Mouse (Mus musculus): ENCODE measurements around the gene Gm2174. TPM values are rescaled to one million over a fixed set of nuclear protein-coding genes. Genes with fewer than 3 reads are reported as not detected.

Gene Gm2174
- 1.6 and 2.4 TPM in 2 replicates for polyA plus RNA-seq (2014; fragmentation: Nextera tagmentation; extraction: Ambion mirVana)

GRCm38 (mm10) chrX:56447524-56448015 lies at the start of gene Gm2174:
TSS of gene Gm2174 (plus strand) at chrX:56447965.
- Histone ChIP-seq H3K27ac (ENCODE audit: low read depth, low read length) (no peak within 1 kb of the TSS), H3K36me3 (ENCODE audit: control insufficient read depth, insufficient read depth, low read length) (no peaks in the 10 kb centered on the region), H3K9ac (ENCODE audit: low read depth, low read length) (no peak within 1 kb of the TSS), H3K9me3 (ENCODE audit: control insufficient read depth, low read length) (no peaks in the 10 kb centered on the region), H3K4me2 (replicated peaks; ENCODE audit: low read depth, low read length) (no peak within 1 kb of the TSS), H3K4me1 (replicated peaks; ENCODE audit: control insufficient read depth, insufficient read depth, low read length) (no peaks in the 10 kb centered on the region), H3K4me3 (ENCODE audit: low read depth, low read length) (no peak within 1 kb of the TSS), H3K27me3 (ENCODE audit: control insufficient read depth, insufficient read depth, low read length) (no peaks in the 10 kb centered on the region)
- 71% methylated on average over 4 of the region's 4 CpGs for WGBS
- no peak for DNase-seq (ENCODE audit: low spot score)
- ATAC-seq (ENCODE audit: low FRiP score) = no peak

- Histone ChIP-seq H3K27me3 (ENCODE audit: control insufficient read depth, insufficient read depth, low read length) (no peaks in the 10 kb centered on the region), H3K9me3 (ENCODE audit: control insufficient read depth, low read length) (no peaks in the 10 kb centered on the region), H3K4me3 (ENCODE audit: low read depth, low read length) (no peak overlapping the region), H3K36me3 (ENCODE audit: control insufficient read depth, insufficient read depth, low read length) (no peaks in the 10 kb centered on the region), H3K4me2 (replicated peaks; ENCODE audit: low read depth, low read length) (no peak overlapping the region), H3K9ac (ENCODE audit: low read depth, low read length) (no peak overlapping the region), H3K4me1 (replicated peaks; ENCODE audit: control insufficient read depth, insufficient read depth, low read length) (no peaks in the 10 kb centered on the region), H3K27ac (ENCODE audit: low read depth, low read length) (no peak overlapping the region)
- no peak for DNase-seq (ENCODE audit: low spot score)
- no peak for ATAC-seq (ENCODE audit: low FRiP score)
- 40% methylated on average over 2 of the region's 2 CpGs for whole genome bisulfite sequencing
These were observed 43.1 kb upstream of the Gm2174 start for GRCm38 (mm10) chrX:56404646-56405045.

- no peak for DNase-seq (ENCODE audit: low spot score)
- WGBS = 69% methylated on average over 1 of the region's 1 CpGs
These were observed 42.3 kb upstream of the Gm2174 start for GRCm38 (mm10) chrX:56405482-56405881.

GRCm38 (mm10) chrX:56406128-56406527 lies 41.6 kb upstream of the Gm2174 start:
- H3K36me3 ChIP-seq (ENCODE audit: control insufficient read depth, insufficient read depth, low read length) = no peaks in the 10 kb centered on the region
- H3K27me3 ChIP-seq (ENCODE audit: control insufficient read depth, insufficient read depth, low read length) = no peaks in the 10 kb centered on the region
- H3K9ac ChIP-seq (ENCODE audit: low read depth, low read length) = no peak overlapping the region
- no peaks in the 10 kb centered on the region for H3K4me1 ChIP-seq (replicated peaks; ENCODE audit: control insufficient read depth, insufficient read depth, low read length)
- WGBS = 79% methylated on average over 5 of the region's 5 CpGs
- no peaks in the 10 kb centered on the region for H3K9me3 ChIP-seq (ENCODE audit: control insufficient read depth, low read length)
- no peak overlapping the region for H3K27ac ChIP-seq (ENCODE audit: low read depth, low read length)
- no peak overlapping the region for H3K4me3 ChIP-seq (ENCODE audit: low read depth, low read length)
- DNase-seq (ENCODE audit: low spot score) = no peak
- ATAC-seq (ENCODE audit: low FRiP score) = no peak
- H3K4me2 ChIP-seq (replicated peaks; ENCODE audit: low read depth, low read length) = no peak overlapping the region

More at GRCm38 (mm10) chrX:56405482-56405881, 42.3 kb upstream of the Gm2174 start:
- ATAC-seq (ENCODE audit: low FRiP score) = no peak
- no peak overlapping the region for H3K4me2 ChIP-seq (replicated peaks; ENCODE audit: low read depth, low read length)
- H3K4me3 ChIP-seq (ENCODE audit: low read depth, low read length) = no peak overlapping the region
- H3K9me3 ChIP-seq (ENCODE audit: control insufficient read depth, low read length) = no peaks in the 10 kb centered on the region
- H3K4me1 ChIP-seq (replicated peaks; ENCODE audit: control insufficient read depth, insufficient read depth, low read length) = no peaks in the 10 kb centered on the region
- H3K27me3 ChIP-seq (ENCODE audit: control insufficient read depth, insufficient read depth, low read length) = no peaks in the 10 kb centered on the region
- no peak overlapping the region for H3K27ac ChIP-seq (ENCODE audit: low read depth, low read length)
- H3K9ac ChIP-seq (ENCODE audit: low read depth, low read length) = no peak overlapping the region
- H3K36me3 ChIP-seq (ENCODE audit: control insufficient read depth, insufficient read depth, low read length) = no peaks in the 10 kb centered on the region

GRCm38 (mm10) chrX:56416277-56416676 lies 31.5 kb upstream of the Gm2174 start:
- H3K9ac ChIP-seq (ENCODE audit: low read depth, low read length) = no peak overlapping the region
- 87% methylated on average over 3 of the region's 3 CpGs for WGBS

GRCm38 (mm10) chrX:56417541-56417940 lies 30.2 kb upstream of the Gm2174 start:
- H3K9ac ChIP-seq (ENCODE audit: low read depth, low read length) = no peak overlapping the region
- DNase-seq (ENCODE audit: low spot score) (no peak), ATAC-seq (ENCODE audit: low FRiP score) (no peak)
- no peak overlapping the region for H3K4me2 ChIP-seq (replicated peaks; ENCODE audit: low read depth, low read length)
- H3K4me3 ChIP-seq (ENCODE audit: low read depth, low read length) = no peak overlapping the region
- no peak overlapping the region for H3K27ac ChIP-seq (ENCODE audit: low read depth, low read length)
- H3K9me3 ChIP-seq (ENCODE audit: control insufficient read depth, low read length) = no peaks in the 10 kb centered on the region
- no peaks in the 10 kb centered on the region for H3K4me1 ChIP-seq (replicated peaks; ENCODE audit: control insufficient read depth, insufficient read depth, low read length)
- no peaks in the 10 kb centered on the region for H3K27me3 ChIP-seq (ENCODE audit: control insufficient read depth, insufficient read depth, low read length)
- 63% methylated on average over 4 of the region's 4 CpGs for WGBS
- H3K36me3 ChIP-seq (ENCODE audit: control insufficient read depth, insufficient read depth, low read length) = no peaks in the 10 kb centered on the region

More at GRCm38 (mm10) chrX:56416277-56416676, 31.5 kb upstream of the Gm2174 start:
- H3K4me3 ChIP-seq (ENCODE audit: low read depth, low read length) = no peak overlapping the region
- H3K9me3 ChIP-seq (ENCODE audit: control insufficient read depth, low read length) = no peaks in the 10 kb centered on the region
- H3K27me3 ChIP-seq (ENCODE audit: control insufficient read depth, insufficient read depth, low read length) = no peaks in the 10 kb centered on the region
- ATAC-seq (ENCODE audit: low FRiP score) = no peak
- H3K36me3 ChIP-seq (ENCODE audit: control insufficient read depth, insufficient read depth, low read length) = no peaks in the 10 kb centered on the region
- H3K4me2 ChIP-seq (replicated peaks; ENCODE audit: low read depth, low read length) = no peak overlapping the region
- H3K27ac ChIP-seq (ENCODE audit: low read depth, low read length) = no peak overlapping the region
- H3K4me1 ChIP-seq (replicated peaks; ENCODE audit: control insufficient read depth, insufficient read depth, low read length) = no peaks in the 10 kb centered on the region
- no peak for DNase-seq (ENCODE audit: low spot score)

GRCm38 (mm10) chrX:56430601-56431000 lies 17.2 kb upstream of the Gm2174 start:
- H3K27ac ChIP-seq (ENCODE audit: low read depth, low read length) = no peak overlapping the region
- ATAC-seq (ENCODE audit: low FRiP score) (no peak), DNase-seq (ENCODE audit: low spot score) (peak; percentile 3)
- H3K36me3 ChIP-seq (ENCODE audit: control insufficient read depth, insufficient read depth, low read length) = no peaks in the 10 kb centered on the region
- no peak overlapping the region for H3K4me2 ChIP-seq (replicated peaks; ENCODE audit: low read depth, low read length)
- no peaks in the 10 kb centered on the region for H3K27me3 ChIP-seq (ENCODE audit: control insufficient read depth, insufficient read depth, low read length)
- WGBS = 48% methylated on average over 2 of the region's 2 CpGs
- no peak overlapping the region for H3K9ac ChIP-seq (ENCODE audit: low read depth, low read length)
- H3K4me1 ChIP-seq (replicated peaks; ENCODE audit: control insufficient read depth, insufficient read depth, low read length) = no peaks in the 10 kb centered on the region
- no peak overlapping the region for H3K4me3 ChIP-seq (ENCODE audit: low read depth, low read length)
- no peaks in the 10 kb centered on the region for H3K9me3 ChIP-seq (ENCODE audit: control insufficient read depth, low read length)

- H3K9me3 ChIP-seq (ENCODE audit: control insufficient read depth, low read length) = no peaks in the 10 kb centered on the region
- no peaks in the 10 kb centered on the region for H3K36me3 ChIP-seq (ENCODE audit: control insufficient read depth, insufficient read depth, low read length)
- no peak overlapping the region for H3K4me2 ChIP-seq (replicated peaks; ENCODE audit: low read depth, low read length)
- H3K4me3 ChIP-seq (ENCODE audit: low read depth, low read length) = no peak overlapping the region
- no peak overlapping the region for H3K9ac ChIP-seq (ENCODE audit: low read depth, low read length)
- no peak for DNase-seq (ENCODE audit: low spot score)
- ATAC-seq (ENCODE audit: low FRiP score) = no peak
- H3K27ac ChIP-seq (ENCODE audit: low read depth, low read length) = no peak overlapping the region
- WGBS = 84% methylated on average over 7 of the region's 7 CpGs
- no peaks in the 10 kb centered on the region for H3K27me3 ChIP-seq (ENCODE audit: control insufficient read depth, insufficient read depth, low read length)
- H3K4me1 ChIP-seq (replicated peaks; ENCODE audit: control insufficient read depth, insufficient read depth, low read length) = no peaks in the 10 kb centered on the region
These were observed 11.9 kb upstream of the Gm2174 start for GRCm38 (mm10) chrX:56435758-56436283.
